Comparison of ENCODE assay signal across 7 mouse cellular contexts in genomic region chr12:69537675-69538361, GRCm38 (mm10). TPM values are rescaled to one million over a fixed set of nuclear protein-coding genes. Genes with fewer than 3 reads are reported as not detected.
DNase-seq lines count a peak whose midpoint lies in the region; ATAC-seq lines count a peak whose summit lies in the region.

No protein-coding gene starts in this region.

- DNase-seq in MEL-GATA-1-ER (ENCODE audit: extremely low read depth, low read depth), result peak; percentile 70
- DNase-seq in frontal cortex, postnatal 36 days (ENCODE audit: low spot score in 2 of 2), result peak; percentile 30 to 52
- DNase-seq in left cerebral cortex, postnatal 14 days (ENCODE audit: low spot score in 2 of 2), result peak; percentile 36 to 65
- peak; percentile 45 for DNase-seq in splenic B cell, adult 2 months (ENCODE audit: low read depth, low spot score)

- intact Hi-C loops in left cerebral cortex, postnatal 14 days (cut with DNase I), result no loop called here

- H3K27me3 ChIP-seq in hindbrain, embryonic 13.5 days, result 0 out of 2 replicates have a peak, but pooled peaks cover 2% of the 10 kb centered on the region
- peaks cover 65% of the 10 kb centered on the region for H3K27me3 ChIP-seq in megakaryocyte, embryonic 14.5 days (replicated peaks)
- no peaks in the 10 kb centered on the region for H3K27me3 ChIP-seq in splenic B cell, adult 2 months (ENCODE audit: control insufficient read depth, insufficient read depth, low read length, poor library complexity, severe bottlenecking)

- peak overlapping the region; percentile 93 for H3K27ac ChIP-seq in brown adipose tissue, adult 24 weeks (replicated peaks; ENCODE audit: low read depth, low read length)
- peak overlapping the region; percentile 68 for H3K27ac ChIP-seq in hindbrain, embryonic 13.5 days

- WGBS in hindbrain, embryonic 13.5 days, result 65% methylated on average over 19 of the region's 19 CpGs

- no peaks in the 10 kb centered on the region for H3K9me3 ChIP-seq in hindbrain, embryonic 13.5 days
- H3K9me3 ChIP-seq in megakaryocyte, embryonic 14.5 days, result peaks cover 7% of the 10 kb centered on the region

- peaks cover 24% of the 10 kb centered on the region for H3K4me1 ChIP-seq in brown adipose tissue, adult 24 weeks (ENCODE audit: control insufficient read depth, insufficient read depth, insufficient read length, low read length)
- H3K4me1 ChIP-seq in hindbrain, embryonic 13.5 days (replicated peaks), result peaks cover 19% of the 10 kb centered on the region
- H3K4me1 ChIP-seq in megakaryocyte, embryonic 14.5 days, result peaks cover 50% of the 10 kb centered on the region

- H3K9ac ChIP-seq in hindbrain, embryonic 13.5 days, result no peak overlapping the region

- no peak for ATAC-seq in hindbrain, embryonic 13.5 days (ENCODE audit: low FRiP score)

- no peak overlapping the region for H3K4me2 ChIP-seq in hindbrain, embryonic 13.5 days

- H3K4me3 ChIP-seq in brown adipose tissue, adult 24 weeks (ENCODE audit: insufficient read depth, low read depth, low read length), result peak overlapping the region; percentile 54
- H3K4me3 ChIP-seq in hindbrain, embryonic 13.5 days, result no peak overlapping the region
- peak overlapping the region; percentile 88 for H3K4me3 ChIP-seq in megakaryocyte, embryonic 14.5 days (replicated peaks)

- H3K36me3 ChIP-seq in hindbrain, embryonic 13.5 days, result no peaks in the 10 kb centered on the region
- H3K36me3 ChIP-seq in megakaryocyte, embryonic 14.5 days (replicated peaks; ENCODE audit: low read length), result no peaks in the 10 kb centered on the region
- H3K36me3 ChIP-seq in splenic B cell, adult 2 months (ENCODE audit: control insufficient read depth, insufficient read depth, low read length, poor library complexity, severe bottlenecking), result no peaks in the 10 kb centered on the region

RNA-seq across cellular contexts. Expression of gene Vcpkmt, which starts 45.0 kb away (rescaled TPM):
- 4.1 and 5.2 TPM in 2 replicates for polyA plus RNA-seq in brown adipose tissue, adult 24 weeks (2012; ENCODE audit: insufficient read depth, insufficient read length, missing spikeins)
- polyA plus RNA-seq in hindbrain, embryonic 13.5 days (2015; fragmentation: Nextera tagmentation; extraction: Ambion mirVana), result 24.3 and 24.4 TPM in 2 replicates
- 10 to 100 TPM; 23.1 to 26.1 TPM for total RNA-seq in left cerebral cortex, postnatal 14 days (2021)
- 7.0 TPM in 1 of 2 replicates, not detected in the other for polyA plus RNA-seq in megakaryocyte, embryonic 14.5 days (2012; ENCODE audit: insufficient read depth, low replicate concordance)
